Mouse (Mus musculus) monocyte, adult 2 months (primary cell): Measurements from ENCODE around the gene Efl1.
"Not testable (repeated sequence)": the region's sequence is repeated elsewhere in the genome, so short reads cannot be mapped to it uniquely, and the experiment has no call there.

Source experiments
- DNase-seq, 2 experiments: peaks; one replicate each; pipeline ENCODE4 v3.0.0; 2022; ENCODE audit warnings: low spot score in 2 of 2, low read depth in 1 of 2

Gene Efl1

DNA sequence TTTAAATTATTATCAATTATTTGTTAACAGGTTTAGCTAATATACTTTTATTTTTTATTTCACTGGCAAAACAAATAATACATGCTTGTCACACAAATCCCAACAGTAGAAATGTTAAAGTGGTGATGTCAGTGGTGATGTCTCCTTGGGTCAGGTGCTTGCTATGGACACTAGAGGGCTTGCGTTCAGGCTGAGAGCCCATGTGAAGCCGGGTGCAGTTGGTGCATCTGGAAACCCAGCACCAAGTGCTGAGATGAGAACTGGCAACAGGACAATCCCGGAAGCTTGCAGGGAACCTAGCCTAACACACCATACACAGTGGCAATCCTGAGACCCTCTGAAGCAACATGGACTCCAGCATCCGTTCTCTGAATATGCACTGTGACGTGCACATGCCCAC, 70.9 kb downstream of the Efl1 start:
- no peak for DNase-seq

DNA sequence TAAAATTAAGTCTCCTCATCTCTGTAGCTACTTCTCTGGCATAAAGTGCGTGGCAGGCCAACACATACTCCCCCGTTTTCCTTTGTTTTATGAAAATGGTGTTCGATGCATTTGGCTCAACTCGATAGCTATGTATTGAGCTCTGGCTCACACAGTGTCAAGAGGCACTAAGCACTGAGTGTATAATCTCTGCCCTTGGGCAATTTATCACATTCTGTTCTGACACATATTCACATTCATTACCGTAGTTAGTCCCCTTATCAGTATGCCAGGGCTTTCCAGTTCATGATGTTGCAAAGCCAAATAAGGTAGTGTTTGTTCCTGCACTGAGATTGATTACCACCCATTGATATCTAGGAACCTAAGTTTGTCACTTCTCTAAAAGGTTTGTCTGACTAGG, 71.3 kb downstream of the Efl1 start:
- DNase-seq: no peak

DNA sequence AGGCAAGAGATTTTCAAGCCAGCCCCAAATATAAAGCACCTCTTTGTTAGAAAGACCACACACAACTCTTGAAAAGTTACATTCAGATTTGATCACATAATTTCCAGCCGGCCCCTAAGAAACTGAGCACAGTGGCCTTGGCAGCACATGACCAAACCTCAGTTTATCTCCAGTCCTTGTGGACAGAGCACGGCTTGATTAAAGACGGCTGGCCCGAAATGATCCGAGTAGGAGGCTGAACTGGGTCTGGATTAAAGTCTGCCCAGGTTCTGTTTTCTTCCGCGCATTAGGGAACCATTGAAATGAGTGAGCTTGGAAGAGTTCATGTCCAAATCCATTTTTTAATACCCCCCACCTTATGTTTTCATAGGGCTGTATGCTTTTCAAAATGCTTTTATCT, 72.1 kb downstream of the Efl1 start:
- no peak for DNase-seq

DNA sequence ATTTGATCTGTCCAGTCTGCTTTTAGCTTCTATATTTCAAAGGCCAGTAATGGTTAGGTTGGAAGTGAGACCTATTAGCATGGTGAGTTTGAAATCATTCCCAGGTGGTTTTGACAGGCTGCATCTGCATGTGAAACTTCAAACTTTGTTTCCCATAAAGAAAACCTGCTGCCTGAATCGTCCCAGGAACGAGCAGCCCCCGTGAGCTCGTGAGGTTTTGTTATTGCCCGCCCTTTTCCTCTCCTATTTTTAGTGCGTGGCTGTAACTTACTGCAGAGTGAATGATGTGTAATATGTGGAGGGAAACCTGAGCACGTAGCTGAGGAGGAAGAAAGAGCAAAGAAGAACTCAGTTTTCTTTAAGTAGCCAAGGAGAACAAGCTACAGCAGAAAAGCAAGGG, 72.5 kb downstream of the Efl1 start:
- DNase-seq: no peak

DNA sequence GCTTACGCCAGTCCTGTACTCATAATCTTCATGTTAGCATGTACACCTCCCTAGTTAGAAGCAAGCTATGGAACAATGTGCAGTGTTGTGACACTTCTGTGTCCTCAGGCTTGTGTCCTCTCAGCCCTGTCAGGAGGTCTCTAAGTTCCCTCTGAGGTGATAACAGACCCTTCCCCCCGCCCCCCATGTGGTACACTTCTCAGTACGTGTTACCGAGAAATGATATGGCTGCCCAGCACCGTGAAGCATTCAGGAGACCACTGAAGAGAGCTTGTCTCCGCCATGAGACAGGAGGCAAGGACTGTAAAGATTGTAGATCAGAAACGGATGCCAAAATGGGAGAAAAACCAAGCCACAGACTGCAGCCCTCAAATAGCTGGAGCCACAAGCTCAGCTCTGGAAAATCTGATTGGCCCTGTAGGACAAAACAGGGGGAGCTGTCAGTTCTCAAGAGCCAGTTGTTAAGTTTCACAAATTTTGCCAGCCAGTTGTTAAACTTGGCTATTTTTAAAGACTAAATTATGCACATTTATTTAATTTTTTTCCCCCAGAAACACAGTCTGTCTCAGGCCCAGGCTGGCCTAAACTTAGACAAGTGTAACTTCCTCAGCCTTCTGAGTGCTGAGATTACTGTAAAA, 74.2 kb downstream of the Efl1 start:
- no peak for DNase-seq

DNA sequence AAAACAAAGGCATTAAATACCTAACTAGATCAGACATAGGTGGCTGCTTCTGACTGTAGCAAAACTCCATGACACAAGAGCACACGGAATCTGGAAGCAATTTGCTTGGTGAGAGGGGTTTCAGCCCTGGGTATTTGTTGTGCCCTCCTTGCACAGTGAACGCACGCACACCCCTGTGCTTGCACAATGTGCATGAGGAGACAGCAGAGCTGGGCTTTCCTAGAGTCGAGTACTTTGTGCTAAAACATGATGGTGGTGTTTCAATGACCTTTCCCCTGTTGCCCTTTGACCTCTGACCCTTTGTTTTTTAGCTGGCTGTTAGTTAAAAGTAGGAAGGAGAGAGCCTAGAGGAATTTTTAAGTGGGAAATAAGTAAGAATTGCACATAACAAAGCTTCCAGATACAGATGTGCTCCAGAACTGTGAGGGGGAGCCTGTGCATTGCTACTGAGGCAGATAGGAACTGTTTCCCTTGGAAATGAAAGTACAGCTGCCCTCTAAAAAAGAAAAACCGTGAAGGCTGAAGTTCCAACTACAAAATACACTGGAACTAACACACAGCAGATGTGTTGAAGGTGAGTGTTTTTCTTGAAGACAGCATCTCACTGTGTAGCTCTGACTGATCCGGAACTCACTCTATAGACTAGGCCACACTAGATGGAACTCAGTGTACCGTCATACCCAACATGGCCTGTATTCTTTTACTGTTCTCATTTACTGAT, 74.9 kb downstream of the Efl1 start:
- no peak for DNase-seq

DNA sequence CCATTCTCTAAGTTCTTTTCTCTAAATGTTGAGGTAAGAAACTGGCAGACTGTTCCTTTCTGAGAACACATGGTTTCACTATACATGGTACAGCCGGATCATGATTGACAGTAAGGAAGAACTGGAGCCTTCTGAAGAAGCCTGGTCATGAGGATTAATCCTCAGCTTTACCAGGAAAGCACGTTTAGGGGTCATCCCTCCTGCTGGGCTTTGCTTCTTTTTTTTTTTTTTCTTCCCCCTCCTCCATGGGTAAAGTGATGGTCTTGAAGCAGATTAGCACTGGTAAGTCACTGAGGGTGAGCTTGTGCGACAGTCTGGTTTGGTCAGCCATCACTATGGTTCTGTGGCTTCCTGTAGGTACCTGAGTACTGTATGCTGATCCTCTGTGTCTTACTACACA, 76.1 kb downstream of the Efl1 start:
- no peak for DNase-seq

DNA sequence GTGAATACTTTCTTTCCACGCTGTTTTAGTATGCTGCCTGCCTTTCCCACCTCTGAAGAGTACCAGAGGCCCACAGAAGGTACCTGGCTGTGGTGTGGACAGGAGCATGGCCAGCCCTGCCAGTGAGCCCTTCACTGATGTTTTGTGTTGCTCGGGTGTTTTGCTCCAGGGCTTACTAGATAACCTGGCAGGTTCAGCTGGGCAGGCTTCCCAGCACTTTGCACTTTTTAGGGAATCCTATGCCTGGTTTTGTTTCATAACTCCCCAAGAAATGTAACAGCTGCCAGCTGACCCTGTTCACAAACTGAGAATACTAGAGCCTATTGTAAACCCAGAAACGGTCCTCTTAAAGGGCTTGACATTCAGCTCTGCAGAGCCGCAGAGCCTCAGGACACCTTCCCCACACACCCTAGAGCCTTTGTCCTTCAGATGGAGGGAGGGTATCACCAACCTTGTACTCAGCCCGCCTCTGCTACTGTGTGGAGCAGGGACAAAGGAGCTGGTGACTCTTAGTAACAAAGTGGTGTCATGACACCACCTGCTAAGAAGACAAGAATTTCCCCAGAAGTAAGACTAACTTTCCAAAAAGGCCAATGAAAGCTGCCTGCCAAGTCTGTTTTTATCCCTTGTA, 76.7 kb downstream of the Efl1 start:
- DNase-seq: no peak

DNA sequence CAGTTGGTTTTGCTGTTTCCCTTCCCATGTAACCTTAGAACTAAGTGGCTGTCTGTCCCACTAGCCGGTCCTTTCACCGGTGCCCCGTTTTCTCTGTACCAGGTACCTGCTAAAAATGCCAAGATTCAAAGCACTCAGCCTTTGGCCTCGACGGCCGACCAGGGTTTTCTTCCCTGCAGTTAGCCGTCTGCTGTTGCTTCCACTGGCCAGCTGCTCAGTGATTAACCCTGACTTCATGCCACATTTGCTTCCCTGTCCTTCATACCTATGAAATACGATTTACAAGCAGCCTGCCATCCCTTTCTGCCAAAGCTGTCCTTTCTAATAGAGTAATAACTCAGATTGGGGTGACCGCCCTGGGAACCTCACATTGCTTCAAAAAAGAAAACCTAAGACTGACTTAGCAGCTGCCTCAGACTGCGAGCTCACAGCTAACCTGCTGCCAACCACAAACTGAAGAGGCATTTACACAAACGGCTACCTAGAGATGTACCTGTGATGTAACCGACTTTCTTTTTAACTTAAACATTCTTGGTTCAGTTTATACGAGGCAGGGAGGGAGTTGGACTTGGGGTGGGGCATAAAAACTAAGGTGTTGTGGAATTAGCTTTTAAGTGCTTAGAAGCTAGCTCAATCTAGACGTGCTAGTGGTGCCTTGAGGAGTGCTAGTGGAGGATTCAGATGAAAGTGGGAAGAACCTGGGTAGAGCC, 77.5 kb downstream of the Efl1 start:
- no peak for DNase-seq

DNA sequence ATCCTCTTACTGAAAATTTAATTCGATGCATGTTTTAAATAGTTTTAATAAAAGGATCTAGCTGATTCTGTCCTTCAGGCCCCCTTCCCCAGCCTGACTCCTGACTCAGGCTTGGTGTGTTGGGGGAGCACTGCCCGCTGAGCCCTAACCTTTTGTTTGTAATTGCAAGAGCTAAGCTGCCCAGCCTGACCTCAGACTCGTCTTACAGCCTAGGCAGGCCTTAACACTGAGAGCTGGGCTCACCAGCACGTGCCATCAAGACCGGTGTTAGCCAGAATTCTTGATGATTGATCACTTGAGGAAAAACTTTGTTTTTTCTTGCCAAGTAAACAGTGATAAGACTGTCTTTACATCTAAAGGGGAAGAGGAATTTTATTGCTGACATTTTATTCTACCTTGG, 78.7 kb downstream of the Efl1 start:
- DNase-seq: no peak

DNA sequence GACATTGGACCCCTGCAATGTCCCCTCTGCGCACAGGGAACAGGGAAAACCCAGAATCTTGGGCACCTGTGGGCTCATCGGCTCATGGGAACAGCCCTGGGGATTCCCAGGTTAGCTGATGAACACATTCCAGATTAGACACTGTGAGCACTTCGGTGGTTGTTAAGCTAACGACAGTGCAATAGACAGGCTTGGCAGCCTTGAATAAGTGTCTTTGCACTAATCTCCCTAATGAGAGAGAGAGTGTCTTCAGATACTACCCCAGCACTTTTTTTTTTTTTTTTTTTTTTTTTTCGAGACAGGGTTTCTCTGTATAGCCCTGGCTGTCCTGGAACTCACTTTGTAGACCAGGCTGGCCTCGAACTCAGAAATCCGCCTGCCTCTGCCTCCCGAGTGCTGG, 80.6 kb downstream of the Efl1 start:
- DNase-seq: not testable (repeated sequence)

DNA sequence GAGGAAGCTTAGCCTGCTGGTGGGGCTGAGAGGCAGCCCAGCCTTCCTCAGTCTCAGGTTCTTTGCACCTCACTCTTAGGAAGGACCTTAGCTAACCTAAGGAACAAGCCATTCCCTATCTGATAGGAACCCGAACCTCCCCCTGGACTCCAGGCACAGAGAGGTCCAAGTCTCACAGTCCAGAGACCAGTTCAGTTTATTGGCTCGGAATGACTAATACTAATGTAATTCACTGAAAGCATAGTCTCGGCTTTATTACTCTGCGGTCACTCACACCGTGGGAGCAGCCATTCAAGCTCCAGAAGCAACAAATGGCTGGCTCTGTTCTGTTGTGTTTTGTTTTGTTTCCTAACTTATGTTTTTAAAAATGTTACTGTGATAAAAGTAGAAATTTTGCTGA, 84.7 kb downstream of the Efl1 start:
- no peak for DNase-seq

DNA sequence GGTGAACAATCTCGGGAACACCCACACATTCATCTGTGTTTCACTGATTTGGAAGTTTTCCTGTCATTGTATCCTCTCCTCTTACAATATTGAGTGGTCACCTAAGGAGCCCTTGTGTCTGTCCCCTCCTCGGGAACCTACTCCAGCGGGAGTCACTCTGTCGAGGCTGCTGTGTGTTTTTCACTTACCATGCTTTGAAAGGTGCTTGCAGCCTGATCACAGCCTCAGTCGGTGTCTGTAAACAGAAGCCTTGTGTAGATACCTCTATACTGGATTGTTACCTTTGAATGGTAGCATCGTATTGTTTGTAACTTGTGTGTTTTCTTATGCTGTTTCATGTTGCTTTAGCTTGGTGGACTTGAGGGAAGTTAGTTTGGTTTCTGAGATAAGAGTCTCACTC, 85.6 kb downstream of the Efl1 start:
- no peak for DNase-seq

DNA sequence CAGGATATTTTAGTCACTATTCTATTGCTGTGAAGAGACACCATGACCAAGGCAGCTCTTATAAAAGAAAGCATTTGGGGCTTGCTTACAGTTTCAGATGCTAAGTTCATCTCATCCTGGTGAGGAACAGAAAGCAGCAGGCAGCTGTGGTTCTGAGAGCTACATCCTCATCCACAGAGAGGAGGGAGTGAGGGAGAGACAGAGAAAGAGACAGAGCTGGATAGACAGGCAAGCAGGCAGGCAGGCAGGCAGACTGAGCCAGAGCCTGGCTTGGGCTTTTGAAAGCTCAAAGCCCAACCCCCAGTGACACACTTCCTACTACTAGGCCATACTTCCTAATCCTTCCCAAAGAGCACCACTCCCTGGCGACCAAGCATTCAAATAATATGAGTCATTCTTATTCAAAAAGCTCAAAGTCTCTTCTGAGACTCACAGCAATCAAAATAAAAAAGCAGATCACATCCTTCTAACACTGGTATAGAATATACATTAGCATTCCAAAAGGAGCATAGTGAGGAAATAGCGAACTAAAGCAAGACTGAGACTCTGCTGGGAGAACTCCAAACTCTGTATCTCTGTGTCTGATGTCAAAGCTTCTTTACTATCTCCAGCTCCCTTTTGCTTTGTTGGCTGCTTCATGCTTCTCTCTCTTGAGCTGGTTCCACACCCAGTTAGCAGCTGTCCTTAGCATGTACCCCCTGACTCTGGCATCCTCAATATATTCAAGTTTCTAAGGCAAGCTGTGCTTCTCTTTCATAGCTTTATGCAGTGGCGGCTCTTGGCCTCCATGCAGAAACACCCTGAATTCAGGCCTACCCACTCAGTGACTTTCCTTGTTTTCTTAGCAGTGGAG, 86.6 kb downstream of the Efl1 start:
- no peak for DNase-seq

DNA sequence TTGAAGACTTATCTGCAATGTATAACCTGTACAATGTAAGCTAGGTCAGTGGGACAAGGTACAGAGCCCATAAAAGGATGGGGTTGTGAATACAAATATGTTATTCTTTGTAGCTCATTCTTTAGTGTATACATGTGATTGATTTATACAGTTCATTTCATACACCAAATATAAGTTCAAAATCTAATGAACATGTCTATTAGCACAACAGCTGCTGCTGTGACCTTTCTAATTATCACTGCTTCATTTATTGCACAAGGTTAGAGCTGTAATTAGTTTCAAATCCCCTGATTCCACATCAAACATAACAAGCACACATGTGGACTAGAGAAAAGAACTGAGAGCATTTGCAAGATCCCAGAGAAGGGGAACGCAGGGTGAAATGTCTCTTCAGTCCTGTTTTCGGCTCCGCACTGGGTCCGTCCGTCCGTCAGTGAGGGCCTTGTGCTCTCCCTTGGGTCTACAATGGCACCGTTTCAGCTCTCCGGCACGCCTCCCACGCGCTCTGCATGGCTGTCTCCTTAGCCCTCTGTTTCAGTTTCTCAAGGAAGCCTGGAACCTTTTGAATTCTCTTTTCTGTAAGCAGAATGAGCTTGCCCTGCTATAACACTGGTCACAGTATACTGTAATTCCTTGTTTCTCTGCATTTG, 94.8 kb downstream of the Efl1 start:
- no peak for DNase-seq

DNA sequence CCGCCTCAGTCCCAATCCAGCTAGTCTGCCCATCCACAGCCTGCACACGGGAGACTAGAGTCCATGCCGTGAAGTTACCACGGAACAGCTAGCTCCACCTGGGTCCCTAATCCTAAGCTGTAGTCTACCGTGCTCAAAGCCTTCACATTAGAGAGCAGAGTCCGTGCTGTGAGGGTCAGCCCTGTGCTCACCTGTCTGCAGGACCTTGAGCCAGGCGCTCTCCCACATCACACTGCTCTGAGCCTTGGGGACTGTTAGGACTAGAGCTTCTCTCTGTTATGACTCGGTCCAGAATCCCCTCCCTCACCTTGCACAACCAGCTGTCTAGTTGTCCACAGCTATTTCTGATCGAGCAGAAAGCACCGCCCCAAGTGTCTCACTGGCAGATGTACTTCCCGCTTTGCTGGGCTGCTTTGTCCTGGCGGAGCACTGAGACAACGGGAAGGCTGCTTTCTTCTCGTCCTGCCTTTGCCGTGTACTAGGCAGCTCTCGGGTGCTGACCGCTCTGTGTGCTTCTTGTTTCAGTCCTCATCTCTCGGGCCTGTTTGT, 95.8 kb downstream of the Efl1 start:
- no peak for DNase-seq

DNA sequence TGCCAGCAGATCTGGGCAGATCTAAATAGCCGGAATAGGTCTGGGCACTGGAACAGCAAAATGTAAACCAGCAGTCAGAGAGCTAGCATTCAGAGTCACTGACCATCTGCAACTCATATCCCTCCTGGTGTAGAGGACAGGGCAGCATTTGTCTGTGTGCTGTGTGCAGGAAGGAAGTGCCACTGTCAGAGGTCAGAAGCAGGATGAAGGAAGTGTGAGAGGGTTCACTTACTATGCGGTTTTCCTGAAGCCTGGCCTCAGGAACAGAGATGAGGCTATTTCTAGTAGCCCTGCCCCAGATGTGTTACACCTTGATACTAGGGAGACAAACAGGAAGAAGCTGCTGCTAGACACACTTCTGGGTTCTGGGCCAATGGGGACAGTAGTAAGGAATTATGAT, 100.4 kb downstream of the Efl1 start:
- no peak for DNase-seq

DNA sequence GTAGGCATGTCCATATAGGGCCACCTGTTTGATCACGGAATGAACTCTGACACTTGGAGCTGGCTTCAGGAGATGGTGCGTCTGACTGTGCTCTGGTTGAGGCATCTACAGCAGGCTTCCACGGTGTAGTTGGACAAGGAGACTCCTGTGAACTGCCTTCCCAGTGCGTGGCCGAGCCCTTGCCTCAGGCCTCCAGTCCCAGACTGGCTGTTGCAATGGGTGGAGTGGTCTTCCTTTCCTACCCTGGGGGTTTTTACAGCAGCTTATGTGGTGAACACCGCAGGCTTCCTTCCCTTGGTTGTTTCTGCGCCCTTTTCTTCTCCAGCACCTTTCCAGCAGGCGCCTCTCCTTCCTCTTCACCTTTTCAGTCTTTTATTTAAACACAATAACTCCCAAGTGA, 100.8 kb downstream of the Efl1 start:
- no peak for DNase-seq

DNA sequence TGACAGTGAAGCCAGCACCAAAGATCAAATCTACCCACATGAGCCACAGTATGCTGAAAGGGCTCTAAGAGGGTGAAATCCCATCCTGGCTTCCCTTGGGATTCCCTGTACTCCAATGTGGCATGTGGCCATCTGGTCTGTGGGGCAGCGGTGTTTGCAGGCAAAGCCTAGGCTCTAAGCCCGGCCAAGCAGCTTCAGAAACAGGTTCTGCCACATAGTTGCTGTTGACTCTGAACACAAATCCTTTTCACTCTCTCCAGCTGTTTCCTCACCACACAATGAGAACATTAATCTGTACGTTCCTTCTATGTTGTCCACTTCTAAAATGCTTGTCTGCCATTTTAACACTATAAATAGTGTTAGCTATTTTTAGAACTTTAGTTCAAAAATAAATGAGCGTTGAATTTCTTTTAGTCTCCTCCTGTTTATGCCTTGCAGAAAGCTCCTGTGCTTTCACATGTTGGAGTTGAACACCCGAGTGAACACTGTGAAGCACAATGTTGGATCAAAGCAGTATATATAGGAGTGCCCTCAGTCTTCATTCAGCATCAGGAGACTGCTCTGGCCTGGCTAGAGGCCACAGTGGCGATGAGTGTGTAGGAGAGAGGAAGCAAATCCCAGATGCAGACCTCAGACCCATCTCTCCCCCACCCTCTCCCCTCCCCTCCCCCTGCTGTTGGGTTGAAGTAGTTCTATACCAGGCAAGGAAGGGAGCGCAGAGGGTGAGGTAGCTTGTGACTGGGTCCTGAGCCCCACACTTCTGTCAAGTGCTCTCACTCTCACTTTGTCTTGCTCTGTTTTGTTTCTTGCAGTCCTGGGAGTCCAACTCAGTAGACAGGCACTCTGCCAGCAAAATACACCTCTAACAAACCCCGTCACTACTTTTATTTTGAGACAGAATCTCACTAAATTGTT, 104.0 kb downstream of the Efl1 start:
- no peak for DNase-seq
